Mouse (Mus musculus) midbrain, embryonic 10.5 days (tissue): Measurements from ENCODE around the gene Duox2. TPM values are rescaled to one million over a fixed set of nuclear protein-coding genes. Genes with fewer than 3 reads are reported as not detected.

Experiments used
- DNase-seq: peaks from one replicate; pipeline ENCODE4 v3.0.0-alpha.2; 2017; ENCODE audit warnings: low spot score
- H3K27ac ChIP-seq: fragments of 300-500 bp; sonication (generic); replicated peaks from 2 replicates; pipeline ENCODE4 v1.5.1; 2016; ENCODE audit warnings: mild to moderate bottlenecking
- H3K27me3 ChIP-seq: fragments of 300-500 bp; sonication (generic); 2 replicates; pipeline ENCODE4 v1.6.1; 2016; ENCODE audit warnings: low read depth, mild to moderate bottlenecking; ENCODE audit not compliant: poor library complexity, severe bottlenecking
- H3K36me3 ChIP-seq: fragments of 300-500 bp; sonication (generic); 2 replicates; pipeline ENCODE4 v1.6.1; 2016; ENCODE audit warnings: mild to moderate bottlenecking, moderate library complexity
- H3K4me1 ChIP-seq: fragments of 300-500 bp; sonication (generic); 2 replicates; pipeline ENCODE4 v1.6.1; 2016
- H3K4me3 ChIP-seq: fragments of 300-500 bp; sonication (generic); 2 replicates; pipeline ENCODE4 v1.5.1; 2016; ENCODE audit warnings: mild to moderate bottlenecking, moderate library complexity
- H3K9me3 ChIP-seq: fragments of 300-500 bp; sonication (generic); replicated peaks from 2 replicates; pipeline ENCODE4 v1.6.1; 2016; ENCODE audit warnings: mild to moderate bottlenecking
- WGBS: fragments of 180-500 bp; shearing (Covaris S2); methylation state at CpG from one replicate; pipeline ENCODE4 v1.1.7; 2016; 5-methylcytosine and 5-hydroxymethylcytosine counted together
- polyA plus RNA-seq: library from polyadenylated mRNA; unstranded; fragments of >200 nt; fragmentation: Nextera tagmentation; extraction: Ambion mirVana; gene quantifications from 2 replicates; pipeline ENCODE4 v1.2.1, GENCODE M21; 2016

Duox2 gene
- polyA plus RNA-seq, 1 experiment from 2014 or later: not detected

DNA sequence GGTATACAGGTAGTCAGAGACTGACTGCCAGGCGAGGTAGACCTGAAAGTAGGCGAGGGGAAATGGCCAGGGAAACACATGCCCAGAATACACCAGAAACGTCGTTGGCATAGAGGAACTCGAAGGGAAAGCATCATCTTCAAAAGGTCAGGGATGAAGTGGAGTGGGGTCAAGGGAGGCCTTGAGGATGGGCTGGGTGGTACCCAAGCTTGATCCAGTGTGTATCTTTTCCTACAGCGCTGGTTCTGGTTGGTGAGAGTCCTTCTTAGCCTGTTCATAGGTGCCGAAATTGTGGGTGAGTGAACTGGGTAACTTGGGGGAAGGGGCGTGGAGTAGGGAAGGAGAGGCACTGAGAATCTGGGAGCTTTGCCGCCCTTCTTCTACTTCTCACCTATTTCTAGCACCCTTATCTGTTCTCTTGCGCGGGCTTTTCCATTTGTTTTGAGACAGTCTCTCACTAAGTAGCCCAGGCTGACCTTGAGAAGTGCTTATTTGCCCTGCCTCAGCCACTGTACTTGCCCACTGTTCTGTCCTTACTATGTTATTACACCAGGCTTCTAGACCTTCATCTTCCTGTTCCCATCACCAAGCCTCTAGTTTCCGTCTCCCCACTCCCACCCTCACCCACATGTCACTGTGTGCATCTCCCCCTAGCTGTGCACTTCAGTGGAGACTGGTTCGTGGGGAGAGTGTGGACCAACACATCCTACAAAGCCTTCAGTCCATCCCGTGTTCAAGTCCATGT is 1.8 kb upstream of the Duox2 start:
- H3K9me3 ChIP-seq: no peaks in the 10 kb centered on the region
- WGBS: 5% methylated on average over 14 of the region's 14 CpGs
- DNase-seq: peak; percentile 27
- H3K36me3 ChIP-seq: no peaks in the 10 kb centered on the region
- H3K4me3 ChIP-seq: no peak overlapping the region
- peaks cover 55% of the 10 kb centered on the region for H3K4me1 ChIP-seq
- peaks cover 100% of the 10 kb centered on the region for H3K27me3 ChIP-seq
- no peak overlapping the region for H3K27ac ChIP-seq

DNA sequence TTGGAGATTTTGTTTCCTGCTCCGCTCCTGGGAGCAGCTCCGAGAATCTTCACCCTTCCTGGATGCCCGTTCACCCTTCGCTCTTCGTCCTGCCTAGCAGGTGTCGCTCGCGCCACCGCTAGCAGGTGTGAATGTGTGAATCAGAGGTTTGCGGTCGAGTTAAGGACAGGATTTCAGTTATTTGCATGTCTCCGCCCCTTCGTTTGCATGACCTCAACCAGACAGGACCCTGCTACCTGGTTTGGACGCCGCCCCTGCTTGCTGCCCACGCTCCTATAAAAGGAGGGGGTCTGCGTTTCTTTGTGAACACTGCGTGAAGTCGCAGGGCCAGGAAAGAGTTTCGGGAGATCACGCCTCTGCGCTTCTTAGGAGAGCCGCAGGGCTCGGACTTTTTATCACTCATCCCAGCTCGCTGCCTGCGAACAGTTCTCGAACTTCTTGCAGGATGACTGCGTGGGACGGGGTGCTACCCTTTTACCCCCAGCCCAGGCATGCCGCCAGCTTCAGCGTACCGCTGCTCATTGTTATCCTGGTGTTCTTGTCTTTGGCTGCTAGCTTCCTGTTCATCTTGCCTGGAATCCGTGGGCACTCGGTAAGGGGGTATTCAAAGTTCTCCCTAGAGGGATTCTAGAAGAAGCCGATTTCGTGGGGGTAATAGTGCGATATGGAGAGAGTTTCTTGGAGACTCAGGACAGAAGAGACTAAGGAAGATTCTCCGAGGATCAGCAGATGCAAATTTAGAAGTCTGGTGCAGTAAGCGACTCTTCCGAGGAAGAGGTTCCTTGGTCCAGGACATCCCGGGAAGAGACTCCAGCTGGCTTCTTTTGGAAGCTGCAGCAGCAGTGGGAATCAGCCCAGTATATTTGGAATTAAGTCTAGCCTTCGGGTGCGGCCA is 594 bp upstream of the Duox2 start, which contains the start of gene Duoxa2:
Gene Duoxa2, plus strand, starts transcription at position 305 of the 895 bp plus-strand sequence.
- Histone ChIP-seq H3K27ac (no peak within 1 kb of the TSS), H3K27me3 (peaks cover 100% of the 10 kb centered on the region), H3K4me1 (peaks cover 55% of the 10 kb centered on the region), H3K9me3 (no peaks in the 10 kb centered on the region), H3K36me3 (no peaks in the 10 kb centered on the region), H3K4me3 (peak within 1 kb of the TSS; percentile 48)
- peak; percentile 52 for DNase-seq
- 1% methylated on average over 43 of the region's 43 CpGs for WGBS

DNA sequence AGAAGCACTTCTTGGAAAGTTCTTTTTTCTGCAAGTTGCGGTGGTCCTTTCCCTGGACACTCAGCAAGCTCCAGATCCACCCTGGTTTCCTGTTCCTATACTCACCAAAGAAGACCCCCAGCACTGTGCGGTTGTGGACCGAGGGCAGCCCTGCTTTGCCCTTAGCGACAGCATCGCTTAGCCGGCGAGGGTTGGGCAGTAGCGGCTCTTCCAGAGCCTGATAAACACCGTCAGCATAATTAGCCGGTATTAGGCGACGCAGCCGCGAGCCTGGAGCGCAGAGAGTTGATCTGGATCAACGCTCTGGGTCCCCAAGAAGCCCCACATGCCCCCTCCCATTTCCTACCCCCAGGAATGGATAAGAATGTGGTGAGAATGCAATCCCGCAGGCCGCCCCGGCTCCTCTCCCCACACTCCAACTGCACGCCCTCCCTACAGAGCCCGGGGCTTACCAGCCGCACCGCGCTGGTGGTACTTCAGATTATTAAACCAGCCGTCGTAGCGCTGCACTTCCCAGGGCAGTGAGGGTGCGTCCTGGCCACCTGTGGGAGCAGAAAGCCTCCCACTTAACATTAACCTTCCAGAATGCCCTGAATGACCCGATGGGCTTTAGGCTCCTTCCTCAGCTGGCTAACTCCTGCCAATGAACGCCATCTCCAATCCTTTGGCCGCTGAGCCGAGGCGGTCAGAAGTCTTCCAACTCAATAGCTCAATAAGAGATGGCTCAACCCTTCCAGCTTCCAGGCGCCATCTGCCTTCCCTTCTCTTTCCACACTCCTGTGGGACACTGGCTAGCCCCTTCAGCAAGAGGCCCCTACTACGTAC is 766 bp downstream of the Duox2 start:
- Histone ChIP-seq H3K4me1 (peaks cover 55% of the 10 kb centered on the region), H3K36me3 (no peaks in the 10 kb centered on the region), H3K4me3 (peak overlapping the region; percentile 45), H3K9me3 (no peaks in the 10 kb centered on the region), H3K27me3 (peaks cover 96% of the 10 kb centered on the region), H3K27ac (no peak overlapping the region)
- peak; percentile 63 for DNase-seq
- under 1% methylated on average over 35 of the region's 35 CpGs for WGBS

DNA sequence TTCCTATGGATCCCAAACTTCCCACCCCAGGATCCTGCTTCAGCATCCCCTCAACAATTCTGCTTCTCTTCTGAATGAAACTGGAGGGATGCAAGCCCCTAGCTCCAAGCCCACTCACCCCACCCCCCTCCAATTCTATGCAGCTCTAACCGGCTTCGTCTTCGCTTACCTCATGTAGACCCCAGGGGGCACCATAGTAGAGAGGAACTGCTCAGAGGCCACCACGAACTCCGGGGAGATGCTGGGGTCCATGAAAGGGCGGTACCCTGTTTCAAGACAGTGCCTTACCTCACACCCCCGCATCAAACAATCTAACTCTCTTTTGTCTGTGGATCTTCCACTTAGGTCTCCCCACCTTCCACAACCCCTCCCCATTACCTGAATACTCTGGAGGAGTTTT is 3.3 kb downstream of the Duox2 start:
- H3K9me3 ChIP-seq: no peaks in the 10 kb centered on the region
- no peaks in the 10 kb centered on the region for H3K36me3 ChIP-seq
- DNase-seq: no peak
- peaks cover 87% of the 10 kb centered on the region for H3K27me3 ChIP-seq
- WGBS: 4% methylated on average over 7 of the region's 7 CpGs
- H3K4me1 ChIP-seq: peaks cover 36% of the 10 kb centered on the region
- H3K4me3 ChIP-seq: no peak overlapping the region
- no peak overlapping the region for H3K27ac ChIP-seq

DNA sequence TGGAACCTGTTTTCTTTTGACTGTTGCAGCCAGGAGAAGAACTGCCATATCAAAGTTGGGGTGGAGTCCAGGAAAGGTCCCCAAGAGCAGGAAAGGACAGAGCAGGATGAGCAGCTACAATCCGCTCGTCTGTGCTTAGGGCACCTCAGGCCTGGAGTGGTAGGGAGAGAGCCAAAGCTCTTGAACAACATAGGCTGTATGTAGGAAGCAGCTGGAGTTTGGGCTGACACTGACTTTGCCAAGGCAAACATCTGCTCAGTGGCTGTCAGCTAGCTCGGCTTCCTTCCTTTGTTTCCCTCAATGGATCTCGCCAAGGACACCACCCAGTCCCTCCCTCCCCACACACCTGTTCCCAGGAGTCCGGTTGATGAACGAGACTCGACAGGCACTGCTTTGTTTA is 12.1 kb downstream of the Duox2 start:
- Histone ChIP-seq H3K9me3 (no peaks in the 10 kb centered on the region), H3K27ac (no peak overlapping the region), H3K27me3 (0 out of 2 replicates have a peak, but pooled peaks cover 7% of the 10 kb centered on the region), H3K4me1 (no peaks in the 10 kb centered on the region), H3K4me3 (no peak overlapping the region), H3K36me3 (no peaks in the 10 kb centered on the region)
- WGBS: 72% methylated on average over 7 of the region's 7 CpGs
- no peak for DNase-seq

DNA sequence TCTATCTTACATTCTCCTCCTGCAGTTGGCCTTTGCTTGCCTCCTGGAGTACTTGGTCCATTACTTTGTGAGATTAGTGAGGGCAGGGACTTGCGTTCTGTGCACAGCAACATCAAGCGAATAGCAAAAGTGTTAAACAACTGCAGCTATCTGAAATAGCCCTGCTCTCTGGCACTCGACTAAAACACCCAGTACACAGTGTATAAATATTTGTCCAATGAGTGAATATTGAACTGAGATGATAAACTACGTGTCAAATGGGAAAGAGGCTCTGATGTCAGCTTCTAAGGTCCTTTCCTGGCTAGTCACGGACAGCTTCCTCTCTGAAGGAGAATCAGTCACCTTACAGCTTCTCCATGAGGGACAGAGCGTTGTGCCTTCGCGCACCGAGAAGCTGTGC is 14.2 kb downstream of the Duox2 start:
- H3K36me3 ChIP-seq: no peaks in the 10 kb centered on the region
- H3K27me3 ChIP-seq: no peaks in the 10 kb centered on the region
- H3K27ac ChIP-seq: no peak overlapping the region
- 89% methylated on average over 9 of the region's 9 CpGs for WGBS
- no peaks in the 10 kb centered on the region for H3K4me1 ChIP-seq
- no peak for DNase-seq
- no peaks in the 10 kb centered on the region for H3K9me3 ChIP-seq
- no peak overlapping the region for H3K4me3 ChIP-seq

DNA sequence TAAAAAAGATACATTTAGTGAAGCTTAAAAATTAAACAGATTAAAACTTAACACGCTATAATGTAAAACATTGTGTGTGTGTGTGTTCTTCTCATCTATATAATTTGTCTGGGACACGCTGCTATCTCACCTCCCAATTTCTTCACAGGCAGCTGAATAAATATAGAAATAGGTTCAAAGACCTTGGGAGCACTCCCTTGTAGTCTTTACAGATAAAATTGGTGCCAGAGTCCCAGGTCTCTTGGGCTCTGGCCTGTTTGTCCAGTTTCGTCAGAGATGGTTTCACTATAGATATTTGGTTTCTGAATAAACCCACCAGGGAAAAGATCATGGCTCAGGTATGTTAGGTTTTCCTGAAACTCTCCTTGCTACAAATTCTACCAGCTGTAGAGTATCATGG is 19.5 kb downstream of the Duox2 start:
- Histone ChIP-seq H3K4me1 (peaks cover 5% of the 10 kb centered on the region; the same call in 1 of the 2 replicates), H3K4me3 (no peak overlapping the region), H3K36me3 (no peaks in the 10 kb centered on the region), H3K27me3 (no peaks in the 10 kb centered on the region), H3K9me3 (no peaks in the 10 kb centered on the region), H3K27ac (no peak overlapping the region)
- DNase-seq: no peak
- WGBS: 91% methylated on average over 3 of the region's 3 CpGs

DNA sequence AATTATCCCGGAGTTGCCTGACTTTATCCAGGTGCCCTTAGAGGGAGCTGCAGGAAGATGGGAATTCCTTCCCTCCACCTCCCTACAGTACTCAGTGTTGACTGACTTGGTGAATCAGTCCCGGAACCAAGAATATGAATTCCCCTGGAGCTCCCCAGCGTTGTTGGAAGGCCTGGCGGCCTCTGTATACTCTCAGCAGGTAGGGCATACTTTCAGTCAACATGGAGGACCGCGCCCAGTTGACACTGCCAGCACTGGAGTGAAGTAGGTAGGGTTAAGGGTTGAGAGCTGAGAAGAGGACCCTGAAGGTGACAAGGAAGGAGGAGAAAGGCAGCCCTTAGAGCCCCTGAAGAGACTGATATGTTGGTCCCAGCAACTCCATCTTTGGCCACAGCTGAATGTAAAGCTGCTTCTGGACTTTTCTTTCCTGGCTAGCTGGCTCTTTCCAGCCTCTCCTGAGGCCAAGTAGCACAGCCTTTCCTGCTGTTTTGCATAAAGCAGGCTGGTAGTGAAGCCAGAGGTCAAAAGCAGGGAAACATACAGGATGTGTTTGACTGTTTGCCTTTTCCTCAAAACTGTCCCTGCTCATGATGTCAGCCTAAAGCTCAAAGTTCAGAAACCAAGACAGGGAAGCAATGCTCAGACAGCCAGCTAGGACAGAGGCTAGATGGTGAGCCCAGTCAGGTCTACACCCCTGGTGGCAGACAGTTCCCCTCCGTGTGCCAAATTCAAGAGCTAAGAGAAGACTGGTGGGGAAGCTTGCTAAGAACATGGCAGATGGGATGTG is 31.6 kb downstream of the Duox2 start:
- Histone ChIP-seq H3K9me3 (no peaks in the 10 kb centered on the region), H3K4me1 (peaks cover 17% of the 10 kb centered on the region), H3K4me3 (no peak overlapping the region), H3K27ac (no peak overlapping the region), H3K36me3 (peaks cover 4% of the 10 kb centered on the region), H3K27me3 (no peaks in the 10 kb centered on the region)
- WGBS: 86% methylated on average over 7 of the region's 7 CpGs
- no peak for DNase-seq

DNA sequence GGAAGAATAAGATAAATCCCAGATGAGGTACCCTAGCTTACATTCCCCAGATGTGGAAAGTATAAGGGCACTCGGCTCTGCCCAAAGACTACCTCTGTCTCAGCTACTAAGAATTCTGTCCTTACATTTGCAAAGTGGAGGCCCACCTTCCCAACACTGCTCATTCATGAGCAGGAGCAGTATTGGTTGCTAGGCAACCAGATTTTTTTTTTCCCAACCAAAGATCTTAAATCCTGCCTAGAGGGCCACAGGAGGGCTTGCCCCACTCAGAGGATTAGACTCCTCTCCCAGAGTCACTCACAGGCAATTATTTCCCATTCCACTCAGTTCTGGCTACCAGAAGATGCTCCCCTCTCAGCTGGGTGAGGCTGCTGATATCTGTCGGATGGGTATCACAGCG is 33.6 kb downstream of the Duox2 start:
- peak; percentile 47 for DNase-seq

DNA sequence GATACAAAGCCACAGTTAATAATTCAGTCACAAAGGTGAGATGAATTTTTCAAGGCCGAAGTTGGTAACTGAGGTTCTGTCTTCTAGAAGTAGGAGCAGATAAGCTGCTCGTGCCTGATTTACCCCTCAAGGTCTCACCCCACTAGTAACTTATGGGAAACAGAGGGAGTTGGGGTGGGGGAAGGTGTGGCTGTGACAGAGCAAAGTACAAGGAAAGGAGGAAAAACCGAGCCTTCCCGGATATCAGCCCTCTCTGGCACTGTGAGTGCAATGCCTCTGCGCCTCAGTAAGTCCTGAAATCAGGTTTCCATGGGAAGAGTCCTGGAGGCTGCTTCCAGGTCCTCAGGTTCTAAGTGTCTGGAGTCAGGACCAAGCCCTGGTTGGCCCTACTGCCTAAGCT is 37.5 kb downstream of the Duox2 start:
- Histone ChIP-seq H3K9me3 (no peaks in the 10 kb centered on the region), H3K27ac (no peak overlapping the region), H3K27me3 (no peaks in the 10 kb centered on the region), H3K4me1 (peaks cover 17% of the 10 kb centered on the region), H3K4me3 (no peak overlapping the region), H3K36me3 (peaks cover 20% of the 10 kb centered on the region)
- 90% methylated on average over 5 of the region's 5 CpGs for WGBS
- no peak for DNase-seq

More for the DNA sequence above, 33.6 kb downstream of the Duox2 start:
- H3K4me1 ChIP-seq: peaks cover 17% of the 10 kb centered on the region
- H3K27ac ChIP-seq: no peak overlapping the region; the same call in 1 of the 2 replicates
- 46% methylated on average over 3 of the region's 3 CpGs for WGBS
- H3K27me3 ChIP-seq: no peaks in the 10 kb centered on the region
- no peak overlapping the region for H3K4me3 ChIP-seq
- no peaks in the 10 kb centered on the region for H3K9me3 ChIP-seq
- peaks cover 16% of the 10 kb centered on the region for H3K36me3 ChIP-seq

DNA sequence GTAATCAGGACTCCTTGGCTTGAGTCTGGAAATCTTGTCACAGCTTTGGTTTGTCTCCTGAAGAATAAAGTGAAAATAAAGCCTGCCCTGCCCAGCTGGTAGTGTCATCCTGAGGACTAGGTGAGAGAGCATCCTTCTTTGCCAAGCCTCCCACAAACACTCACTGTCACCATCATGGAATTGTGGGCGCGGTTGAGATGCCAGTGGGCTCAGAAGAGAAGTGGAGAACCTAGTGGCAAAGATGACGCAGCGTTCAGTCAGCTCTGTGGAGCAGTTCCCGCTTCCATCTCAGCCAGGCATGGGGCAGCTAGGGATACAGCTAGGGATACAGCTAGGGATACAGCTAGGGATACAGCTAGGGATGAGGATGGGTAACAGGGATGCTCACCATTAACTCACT is 42.3 kb downstream of the Duox2 start:
- no peak for DNase-seq
- Histone ChIP-seq H3K27ac (no peak overlapping the region), H3K4me1 (no peaks in the 10 kb centered on the region), H3K27me3 (no peaks in the 10 kb centered on the region), H3K9me3 (no peaks in the 10 kb centered on the region), H3K4me3 (no peak overlapping the region), H3K36me3 (peaks cover 12% of the 10 kb centered on the region)
- 91% methylated on average over 5 of the region's 5 CpGs for WGBS

DNA sequence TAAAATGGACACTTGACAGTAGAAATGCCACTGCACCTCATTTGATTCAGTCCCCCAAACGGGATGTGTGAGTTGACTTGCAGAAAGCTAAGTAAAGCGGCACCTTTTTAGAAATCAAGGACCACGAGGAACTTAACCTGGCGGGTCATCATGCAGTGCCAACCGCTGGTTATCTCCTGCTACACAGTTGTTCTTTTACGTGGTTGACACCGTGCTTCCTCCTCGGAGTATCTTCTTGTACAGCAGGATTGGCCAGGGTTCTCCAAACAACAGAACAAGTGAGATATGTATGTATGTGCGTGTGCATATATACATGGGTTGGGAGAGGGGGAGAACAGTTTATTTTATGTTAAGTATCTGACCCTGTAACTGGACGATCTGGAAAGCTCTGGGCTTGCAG is 50.5 kb downstream of the Duox2 start:
- WGBS: 90% methylated on average over 10 of the region's 10 CpGs
- no peak for DNase-seq
- H3K4me3 ChIP-seq: no peak overlapping the region
- H3K4me1 ChIP-seq: no peaks in the 10 kb centered on the region
- peaks cover 8% of the 10 kb centered on the region; the same call in 1 of the 2 replicates for H3K36me3 ChIP-seq
- H3K27me3 ChIP-seq: no peaks in the 10 kb centered on the region
- H3K27ac ChIP-seq: no peak overlapping the region
- H3K9me3 ChIP-seq: no peaks in the 10 kb centered on the region
